Mouse (Mus musculus): Measurements from ENCODE around the gene Fbxl12.

Gene Fbxl12

DNA sequence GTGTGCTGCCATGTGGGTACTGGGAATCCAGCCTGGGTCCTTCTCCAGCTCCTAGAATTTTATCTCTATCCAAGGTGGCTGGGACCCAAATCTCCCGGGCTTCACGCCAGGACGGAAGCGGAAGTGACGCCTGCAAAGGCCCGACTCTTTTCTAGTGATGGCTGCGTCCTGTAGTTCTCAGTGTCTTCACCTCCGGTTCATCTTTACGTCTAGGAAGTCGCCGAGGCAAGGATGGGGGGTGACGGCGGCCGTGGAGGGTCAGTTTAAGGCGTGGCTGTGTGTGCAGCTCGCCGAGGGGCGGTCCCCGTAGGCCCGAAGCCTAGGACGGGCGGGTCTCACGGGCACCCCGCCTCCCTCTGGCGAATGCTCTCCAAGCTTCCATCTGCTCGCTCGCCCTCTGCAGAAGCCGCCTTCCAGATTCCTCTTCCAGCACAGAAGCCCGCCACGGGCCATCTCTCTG, 63.4 kb downstream of the Fbxl12 start, which contains the start of gene Zfp846:
Zfp846 (plus strand) TSS at position 117 of the 460 bp plus-strand sequence.
- DNase-seq (ENCODE audit: extremely low read depth, insufficient read length, low spot score): peak; percentile 98

DNA sequence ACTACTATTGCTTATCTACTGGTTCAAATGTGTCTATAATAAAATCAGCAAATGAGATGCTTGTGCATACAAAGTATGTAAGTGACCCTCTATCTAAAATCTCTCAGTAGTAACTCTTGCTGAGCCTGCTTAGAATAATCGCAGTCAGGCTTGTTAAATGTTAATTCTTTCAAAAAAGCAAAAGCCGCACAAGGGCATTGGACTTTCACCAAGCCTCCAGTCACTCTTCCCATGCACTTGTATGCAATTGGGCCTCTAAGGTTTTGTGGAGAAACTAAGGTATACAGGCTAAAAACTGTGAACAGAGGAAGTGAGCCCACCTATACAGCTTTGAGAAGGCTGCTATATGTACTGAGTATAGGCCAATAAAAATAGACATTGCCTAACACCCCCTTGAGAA, 68.0 kb downstream of the Fbxl12 start:
- DNase-seq (ENCODE audit: extremely low read depth, insufficient read length, low spot score): no peak

DNA sequence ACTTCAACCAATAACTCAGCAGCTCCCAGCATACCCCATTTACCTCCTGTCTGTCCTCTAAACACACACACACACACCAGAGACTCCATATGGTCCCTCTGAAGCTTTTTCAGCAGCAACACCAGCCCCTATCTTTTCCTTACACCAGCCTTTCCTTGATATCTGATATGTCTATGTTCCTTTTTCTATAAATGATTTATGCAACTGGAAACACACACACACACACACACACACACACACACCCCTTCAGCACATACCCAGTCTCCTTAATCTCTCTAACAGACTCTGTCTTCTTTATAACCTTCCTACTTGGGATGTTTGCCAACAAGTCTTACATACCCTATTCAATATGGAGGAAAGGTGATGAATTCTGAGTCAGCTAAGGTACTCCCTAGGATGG, 73.5 kb downstream of the Fbxl12 start:
- no peak for DNase-seq (ENCODE audit: extremely low read depth, insufficient read length, low spot score)
